Mouse (Mus musculus): ENCODE measurements at regions not wholly inside any gene's neighbourhood (a gene's known extent, or its start where the extent isn't known, plus 50 kb on each side); places are given as distances from the start of the nearest gene placed in this dataset.

DNA sequence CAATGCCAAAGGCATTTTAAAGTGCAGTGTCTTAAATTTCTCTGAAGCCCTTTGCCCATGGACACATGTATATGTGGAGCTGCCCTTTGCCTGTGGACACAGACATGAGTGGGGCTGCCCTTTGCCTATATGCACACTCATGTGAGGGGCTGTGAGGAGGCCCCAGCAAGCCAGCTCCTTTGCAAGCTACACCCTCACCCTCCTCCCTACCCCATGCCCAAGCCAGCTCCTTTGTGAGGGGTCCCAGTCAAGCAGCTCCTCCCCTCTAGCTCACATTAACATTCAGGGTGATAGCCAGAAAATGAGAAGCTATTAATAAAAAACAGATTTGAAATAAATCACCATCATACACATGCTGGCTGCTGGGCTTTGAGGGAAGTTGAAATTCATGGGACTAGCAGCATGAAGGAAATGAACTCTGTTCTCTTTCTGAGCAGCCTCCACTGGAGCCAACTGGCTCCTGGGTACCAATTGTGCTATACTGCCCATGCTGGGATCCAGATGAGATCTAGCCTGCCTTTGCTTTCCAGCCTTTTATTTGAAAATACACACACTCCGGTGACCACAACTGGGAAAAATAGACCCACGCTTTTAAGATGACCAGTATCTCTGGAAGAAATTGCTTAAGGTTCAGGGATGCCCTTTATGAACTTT is 151.4 kb downstream of the Abcc12 start:
- DNase-seq (ENCODE audit: low spot score) = no peak

DNA sequence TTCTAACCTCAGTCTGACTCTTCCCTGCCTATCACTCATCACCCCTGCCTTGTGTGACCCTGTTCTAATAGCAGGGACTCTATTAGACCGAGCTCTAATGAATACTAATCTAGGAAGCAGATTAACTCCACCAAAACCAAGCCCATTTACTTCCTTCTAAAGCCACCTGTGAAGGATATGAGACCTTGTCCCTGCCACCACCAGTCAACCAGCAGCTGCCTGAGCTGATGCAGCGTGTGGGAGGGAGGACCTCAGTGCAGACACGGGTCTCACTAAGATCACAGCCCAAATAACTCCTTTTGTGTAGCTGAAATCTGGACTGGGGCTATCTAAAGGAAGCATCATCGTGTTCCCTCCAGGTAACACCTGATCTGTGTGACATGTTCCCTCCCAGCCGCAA is 152.4 kb downstream of the Abcc12 start:
- no peak for DNase-seq (ENCODE audit: low spot score)

DNA sequence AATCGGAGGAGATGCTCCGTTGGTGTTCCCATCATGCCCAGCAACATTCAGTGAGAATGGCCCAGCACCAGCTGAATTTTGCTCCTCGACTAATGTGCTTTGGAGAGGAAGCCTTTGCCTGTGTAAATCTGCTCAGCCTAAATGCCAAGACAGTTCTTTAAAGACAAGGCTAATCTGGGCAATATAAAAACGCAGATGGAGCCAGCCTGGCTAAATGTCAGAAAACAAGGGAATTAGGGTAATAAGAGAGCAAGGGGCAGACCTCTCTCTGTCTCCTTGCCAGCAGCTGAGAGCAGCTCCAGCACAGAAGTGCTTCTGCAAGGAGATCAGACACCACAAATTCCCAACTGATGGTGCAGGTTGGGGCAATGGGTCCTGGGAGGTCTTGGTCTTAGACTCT is 154.4 kb downstream of the Abcc12 start:
- DNase-seq (ENCODE audit: low spot score) = no peak

DNA sequence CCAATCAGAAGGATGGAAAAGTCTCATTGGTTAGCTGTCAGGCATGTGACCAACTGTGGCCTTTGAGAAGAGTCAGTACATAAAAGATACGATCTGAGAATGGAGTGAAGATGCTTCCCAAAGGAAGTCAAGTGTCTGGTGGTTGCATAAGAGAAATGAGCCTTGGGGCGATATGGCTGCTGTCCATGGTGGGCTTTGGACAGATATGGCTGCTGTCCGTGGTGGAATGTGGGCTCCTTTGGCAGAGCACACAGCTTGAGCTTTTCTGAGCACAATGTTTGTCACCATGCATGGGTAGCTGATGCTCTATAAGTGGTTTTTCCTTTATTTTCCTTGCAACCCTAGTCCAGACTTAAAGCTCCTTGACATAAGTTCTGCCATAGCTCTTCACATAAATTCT is 155.1 kb downstream of the Abcc12 start:
- DNase-seq (ENCODE audit: low spot score) = no peak

DNA sequence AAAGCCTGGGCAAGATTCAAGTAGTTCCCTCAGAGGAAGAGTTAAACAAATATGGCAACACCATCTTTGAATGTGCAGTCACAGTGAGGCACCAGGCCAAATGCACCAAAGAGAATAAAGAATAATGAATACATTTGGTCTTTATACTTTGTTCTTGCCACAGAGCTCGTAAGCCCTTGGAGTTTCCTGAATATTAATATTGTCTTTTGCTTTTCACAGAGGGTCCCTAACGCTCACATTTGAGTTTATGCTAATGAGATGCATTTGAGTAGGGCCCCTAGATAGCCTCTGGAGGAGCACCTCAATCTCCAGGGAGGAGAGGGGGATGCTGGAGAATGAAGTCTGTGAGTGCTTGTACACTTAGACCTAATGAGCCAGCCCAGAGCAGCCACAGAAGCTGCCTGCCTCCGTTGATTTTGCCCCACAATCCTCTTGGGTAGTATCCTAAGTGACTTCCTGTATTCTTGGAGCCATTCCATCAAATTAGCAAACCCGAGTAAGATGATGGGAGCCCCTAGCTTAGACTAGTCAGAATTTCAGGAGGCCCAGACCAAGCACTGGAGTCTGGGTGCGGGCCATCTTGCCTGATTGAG is 161.3 kb downstream of the Abcc12 start:
- no peak for DNase-seq (ENCODE audit: low spot score)

DNA sequence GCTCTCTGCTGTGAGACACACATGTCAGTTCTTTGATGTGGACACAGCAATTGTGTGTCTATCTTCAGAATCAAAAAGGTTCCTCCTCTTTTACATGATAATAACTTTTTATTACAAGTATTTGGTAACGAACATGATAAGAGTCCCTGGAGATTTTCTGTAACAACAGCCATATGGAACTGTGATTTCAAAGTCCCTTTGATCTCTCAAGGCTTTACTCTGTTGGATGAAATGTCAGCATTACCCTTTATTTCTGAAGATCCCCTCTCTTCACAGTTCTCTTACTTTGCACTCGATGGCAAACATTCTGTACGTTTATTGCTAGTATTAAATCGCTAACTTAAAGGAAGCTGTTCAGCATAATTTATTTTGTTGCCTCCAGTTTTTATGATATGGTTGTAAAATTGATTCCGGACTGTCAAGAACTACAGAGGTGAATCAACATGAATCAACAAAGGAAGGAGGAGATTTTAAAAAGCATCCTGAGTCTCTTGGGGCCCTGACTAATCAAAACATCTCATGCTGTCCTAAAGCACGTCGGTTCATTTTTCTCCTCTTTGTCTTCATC is 162.0 kb downstream of the Abcc12 start:
- DNase-seq (ENCODE audit: low spot score) = no peak

DNA sequence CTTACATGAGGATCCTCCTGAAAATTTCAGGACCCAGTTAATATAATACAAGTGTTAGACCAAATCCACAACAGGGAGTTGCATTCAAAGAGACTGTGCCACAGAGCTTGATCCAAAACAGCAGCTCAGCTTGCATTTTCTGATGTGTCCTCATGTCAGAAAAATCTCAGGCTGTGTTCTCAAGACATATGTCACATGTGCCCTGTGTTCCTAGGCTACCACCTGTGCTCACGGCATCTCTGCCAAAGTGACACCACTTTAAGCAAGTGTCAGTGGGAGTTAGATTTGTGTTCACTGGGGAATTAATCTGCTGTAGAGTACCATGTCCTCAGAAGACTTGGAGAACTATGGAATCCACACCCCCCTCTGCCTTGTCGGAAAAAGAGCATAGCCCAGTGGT is 165.3 kb downstream of the Abcc12 start:
- no peak for DNase-seq (ENCODE audit: low spot score)

DNA sequence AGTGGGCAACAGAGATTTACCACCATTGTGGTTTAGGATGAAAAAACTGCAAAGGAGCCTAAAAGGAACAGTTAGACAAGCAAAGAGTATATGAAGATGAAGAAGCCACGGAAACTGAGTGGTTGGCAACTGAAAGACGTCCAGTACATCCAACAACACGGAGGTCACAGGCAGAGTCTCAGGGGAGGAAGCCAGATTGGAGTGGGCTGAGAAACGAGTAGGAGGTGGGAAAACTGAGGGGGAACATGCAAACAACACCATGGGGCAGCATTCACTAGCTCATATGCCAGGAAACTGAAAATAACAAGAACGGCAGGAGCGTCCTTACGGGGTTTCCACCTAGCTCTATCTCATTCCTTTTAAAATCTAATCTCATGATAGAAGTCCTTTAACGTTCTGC is 169.3 kb downstream of the Abcc12 start:
- no peak for DNase-seq (ENCODE audit: low spot score)

DNA sequence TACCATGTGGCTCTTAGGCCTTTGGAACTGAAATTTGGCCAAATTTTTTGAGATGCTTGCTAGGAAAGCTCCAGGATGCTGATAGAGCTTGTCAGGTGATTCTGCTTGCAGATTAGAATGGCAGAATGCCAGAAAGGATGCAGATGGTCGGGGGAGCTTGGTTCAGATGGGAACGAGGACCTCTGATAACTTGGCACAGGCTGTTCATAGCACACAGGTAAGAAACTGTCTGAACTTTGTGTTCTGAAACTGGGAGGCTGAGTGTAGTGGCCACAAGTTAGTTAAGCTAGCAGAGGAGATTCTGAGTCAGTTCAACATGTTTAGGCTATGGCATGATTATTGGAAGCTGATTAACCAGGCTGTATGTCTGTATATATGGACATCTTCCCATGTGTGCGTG is 174.3 kb downstream of the Abcc12 start:
- DNase-seq (ENCODE audit: low spot score) = no peak

DNA sequence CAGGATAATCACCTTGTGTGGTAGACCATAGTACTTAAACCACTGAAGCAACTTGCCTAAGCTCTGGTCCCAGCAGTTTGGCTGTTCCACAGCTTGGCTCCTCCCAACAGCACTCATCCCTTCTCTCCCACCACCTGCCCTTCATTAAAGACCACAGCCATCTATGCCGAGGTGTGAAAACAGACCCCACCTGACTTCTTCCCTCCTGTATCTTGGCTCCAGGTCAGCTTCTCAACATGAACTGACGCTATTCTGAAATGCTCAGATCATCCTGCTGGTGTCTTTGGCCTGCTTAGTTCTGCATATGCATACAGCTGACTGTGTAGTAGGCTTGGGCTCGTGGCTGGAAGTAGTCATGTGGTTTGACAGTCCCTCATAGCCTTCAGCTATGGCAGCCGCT is 177.1 kb downstream of the Abcc12 start:
- no peak for DNase-seq (ENCODE audit: low spot score)

DNA sequence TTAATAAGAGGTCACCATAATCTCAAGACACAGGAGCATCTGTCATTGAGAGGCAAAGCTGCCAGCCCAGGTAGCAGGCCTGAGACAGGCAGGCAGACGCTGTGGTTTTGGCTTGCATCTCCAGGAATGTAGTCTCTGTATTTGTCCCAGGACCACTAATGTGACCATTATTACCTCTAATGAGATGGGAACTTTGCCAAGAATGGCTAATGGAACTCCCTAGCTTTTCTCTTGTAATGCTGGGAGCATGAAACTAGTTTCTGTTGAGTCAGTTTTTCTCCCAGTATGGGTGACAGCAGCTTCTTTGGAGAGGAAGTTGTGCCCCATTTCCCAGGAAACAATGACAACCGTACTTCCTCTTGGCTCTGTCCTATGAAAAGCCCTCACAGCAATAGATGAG is 178.5 kb downstream of the Abcc12 start:
- DNase-seq (ENCODE audit: low spot score) = no peak

DNA sequence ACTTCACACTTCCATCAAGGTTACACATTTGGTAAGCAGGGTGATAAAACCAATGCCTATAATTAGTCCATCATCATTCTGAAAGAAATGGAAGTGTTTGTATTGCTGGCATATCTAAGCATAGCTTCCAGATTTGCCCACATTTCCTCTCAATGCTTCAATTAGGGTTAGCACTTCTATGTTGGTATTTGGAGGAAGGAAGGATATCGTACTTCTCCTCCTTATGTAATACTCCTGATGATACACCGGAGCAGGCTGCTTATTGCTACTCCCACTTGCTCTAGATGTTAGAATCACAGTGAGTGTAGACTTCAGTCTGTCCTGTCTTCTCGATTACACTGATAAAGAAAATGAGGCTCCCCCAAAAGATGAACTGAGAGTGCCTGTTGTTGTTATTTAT is 185.4 kb downstream of the Abcc12 start:
- no peak for DNase-seq (ENCODE audit: low spot score)

DNA sequence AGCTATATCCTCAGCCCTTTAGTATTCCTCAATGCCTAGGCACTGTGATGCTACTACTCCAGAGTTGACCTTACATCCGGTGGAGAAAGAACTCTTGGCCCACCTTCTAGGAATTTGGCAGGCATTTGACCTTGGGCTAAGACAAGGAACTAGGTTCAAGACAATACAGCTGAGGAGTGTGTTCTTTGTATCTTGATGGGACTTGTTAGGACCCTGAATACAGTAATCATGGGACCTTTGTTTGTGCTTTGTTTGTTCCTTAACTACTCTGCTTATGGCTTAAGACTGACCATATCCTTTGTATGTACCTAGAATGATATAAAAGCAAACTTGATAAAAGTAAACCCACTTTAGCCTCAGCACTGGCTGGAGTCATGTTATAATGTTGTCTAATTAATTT is 186.7 kb downstream of the Abcc12 start:
- no peak for DNase-seq (ENCODE audit: low spot score)

DNA sequence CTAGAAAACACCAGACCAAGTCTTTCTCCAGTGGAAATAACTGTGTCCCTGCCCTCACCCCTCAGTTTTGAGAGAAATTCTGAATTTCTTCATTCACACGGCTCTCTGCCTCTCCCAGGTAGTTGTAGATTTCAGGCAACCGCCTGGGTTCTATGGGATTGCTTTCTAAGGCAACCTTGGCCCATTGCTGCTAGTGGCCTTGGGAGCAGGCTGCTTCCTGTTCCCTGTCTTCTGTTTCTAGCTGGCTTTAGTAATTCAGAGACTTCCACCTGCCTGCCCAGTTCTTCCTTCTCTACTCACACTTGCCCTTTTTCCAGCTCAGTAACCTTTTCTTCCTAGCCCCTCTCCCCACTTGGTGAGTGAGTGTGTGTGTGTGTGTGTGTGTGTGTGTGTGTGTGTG is 187.1 kb downstream of the Abcc12 start:
- no peak for DNase-seq (ENCODE audit: low spot score)

DNA sequence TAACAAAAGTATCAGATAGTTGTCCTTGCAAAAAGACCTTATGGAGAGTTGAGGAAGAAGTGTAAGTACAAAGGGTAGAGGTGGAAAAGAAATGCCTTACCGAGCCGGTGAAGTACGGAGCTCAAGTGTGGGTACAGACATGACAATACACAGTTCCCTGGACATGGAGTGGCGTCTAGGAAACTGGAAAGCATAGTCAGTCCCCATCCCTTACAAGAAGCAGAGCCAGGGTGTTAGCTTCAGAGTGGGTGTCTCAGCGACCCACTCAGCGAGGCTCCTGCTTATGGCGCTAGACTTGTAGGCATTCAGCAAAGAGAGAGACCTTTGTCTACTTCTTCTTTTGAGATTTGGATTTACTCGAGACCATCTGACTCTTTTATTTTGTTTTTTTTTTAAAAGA is 189.8 kb downstream of the Abcc12 start:
- no peak for DNase-seq (ENCODE audit: low spot score)

DNA sequence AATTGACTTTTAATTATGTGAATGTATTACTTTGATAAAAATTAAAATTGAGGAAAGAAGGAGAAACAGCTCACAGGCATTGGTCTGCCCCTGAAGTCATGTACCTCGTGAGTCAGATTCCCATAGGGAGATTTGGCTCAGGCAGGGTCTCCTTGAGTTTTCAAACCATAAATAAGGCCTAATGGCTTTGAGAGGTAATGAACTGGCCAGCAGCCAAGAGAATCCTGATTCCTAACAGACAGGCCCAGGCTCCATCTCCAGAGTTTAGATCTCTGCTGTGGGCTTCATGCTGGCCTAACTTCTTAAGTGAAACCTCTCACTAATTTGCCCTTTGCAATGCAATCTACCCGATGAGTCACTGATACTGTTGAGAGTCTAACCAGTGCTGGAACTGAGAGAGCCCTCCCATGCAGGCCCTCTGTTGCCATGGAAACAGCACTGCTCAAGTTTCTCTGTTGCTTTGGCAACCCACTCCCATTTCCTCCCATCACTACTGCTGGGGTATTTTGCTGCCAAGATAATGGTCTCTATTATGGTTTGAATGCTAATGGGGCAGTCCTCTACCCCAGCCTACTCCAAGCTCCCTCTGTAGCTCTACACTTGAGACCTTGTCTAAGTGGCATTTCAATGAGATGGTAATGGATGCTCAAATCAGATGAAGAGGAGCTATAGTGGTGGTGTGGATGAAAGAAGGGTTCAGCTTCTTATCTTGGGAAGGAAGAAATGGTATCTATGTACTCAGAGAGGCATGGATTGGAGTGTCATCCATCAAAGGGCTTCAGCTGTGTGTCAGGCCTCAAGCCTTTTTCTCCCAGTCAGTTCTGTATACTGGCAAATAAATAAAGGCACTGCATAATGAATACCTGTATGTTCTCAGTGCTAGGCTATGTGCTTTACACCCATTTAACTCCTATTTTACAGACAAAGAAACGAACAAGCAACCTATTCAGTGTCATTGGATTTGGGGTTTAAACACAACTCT is 190.5 kb downstream of the Abcc12 start:
- DNase-seq (ENCODE audit: low spot score) = peak; percentile 85

DNA sequence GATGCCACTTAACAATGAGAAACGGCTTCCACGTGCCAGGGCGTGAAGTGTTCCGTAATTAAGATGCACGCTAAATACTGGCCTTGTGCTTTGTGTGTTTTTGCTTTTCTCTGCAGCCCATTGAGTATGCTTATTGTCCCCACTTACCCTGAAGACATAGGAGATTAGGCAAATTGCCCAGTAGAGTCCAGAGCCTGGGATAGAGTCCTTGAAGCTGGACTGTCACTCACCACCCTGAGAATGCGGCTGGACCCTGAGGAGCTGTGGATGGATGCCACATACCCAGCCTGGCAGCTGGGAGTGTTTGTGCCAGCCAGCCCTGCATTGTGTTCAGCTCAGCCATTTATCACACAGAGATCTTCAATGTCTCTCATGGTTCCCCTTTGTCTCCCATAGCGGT is 195.2 kb downstream of the Abcc12 start:
- no peak for DNase-seq (ENCODE audit: low spot score)

DNA sequence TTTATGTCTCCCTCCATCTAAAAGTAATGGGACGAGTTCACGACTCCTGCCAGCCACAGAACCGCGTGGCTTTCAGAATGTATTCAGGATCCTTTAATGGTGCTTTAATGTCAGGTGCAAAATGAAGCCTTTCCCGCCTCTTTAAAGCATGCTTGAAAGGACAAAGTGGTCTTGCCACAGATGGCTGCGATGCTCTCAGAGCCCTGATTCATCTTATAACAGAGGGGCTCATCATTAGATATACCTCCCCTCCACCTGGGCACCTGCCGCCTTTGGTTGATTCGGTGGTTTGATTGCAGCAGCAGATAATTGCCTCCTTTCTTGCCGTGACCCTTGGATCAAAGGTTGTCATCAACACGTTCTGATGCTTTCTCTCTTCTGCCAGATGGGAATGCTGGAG is 198.5 kb downstream of the Abcc12 start:
- DNase-seq (ENCODE audit: low spot score) = no peak

DNA sequence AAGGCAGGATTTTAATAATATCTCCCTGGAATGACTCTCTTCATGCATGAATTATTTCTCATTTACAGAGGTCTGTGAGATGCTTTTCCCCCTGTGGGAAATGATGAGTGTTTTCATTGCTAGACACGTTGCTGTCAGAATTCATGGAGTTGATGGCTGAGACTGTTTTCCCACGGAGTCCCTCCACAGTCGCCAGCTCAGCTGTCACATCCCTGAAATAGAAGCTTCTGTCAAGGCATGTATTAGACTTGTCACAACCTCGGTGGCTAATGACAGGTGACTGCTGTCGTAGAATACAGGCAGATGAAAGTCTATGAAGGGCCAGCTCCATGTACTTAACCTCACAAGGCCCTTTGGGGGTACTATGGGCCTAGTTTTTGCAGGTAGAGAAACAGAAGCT is 212.4 kb downstream of the Abcc12 start:
- no peak for DNase-seq (ENCODE audit: low spot score)

DNA sequence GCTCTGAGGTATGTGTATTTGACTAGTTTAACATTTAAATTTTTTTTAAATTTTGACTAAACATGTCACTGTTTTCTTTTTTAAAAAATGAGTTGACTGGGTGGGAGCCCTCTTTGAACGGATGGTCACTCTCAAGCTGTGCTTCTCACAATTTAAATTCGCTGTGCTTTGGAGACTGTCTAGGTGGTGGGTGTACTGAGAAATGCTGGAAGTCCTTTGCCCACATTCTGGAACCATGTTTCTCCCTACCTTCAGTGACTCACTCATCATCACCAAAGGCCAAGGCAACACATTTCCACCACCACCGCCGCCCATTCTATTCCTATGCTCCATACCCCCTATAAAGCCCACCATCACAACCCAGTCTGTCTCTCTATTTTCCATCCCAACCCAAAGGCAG is 213.8 kb downstream of the Abcc12 start:
- no peak for DNase-seq (ENCODE audit: low spot score)

DNA sequence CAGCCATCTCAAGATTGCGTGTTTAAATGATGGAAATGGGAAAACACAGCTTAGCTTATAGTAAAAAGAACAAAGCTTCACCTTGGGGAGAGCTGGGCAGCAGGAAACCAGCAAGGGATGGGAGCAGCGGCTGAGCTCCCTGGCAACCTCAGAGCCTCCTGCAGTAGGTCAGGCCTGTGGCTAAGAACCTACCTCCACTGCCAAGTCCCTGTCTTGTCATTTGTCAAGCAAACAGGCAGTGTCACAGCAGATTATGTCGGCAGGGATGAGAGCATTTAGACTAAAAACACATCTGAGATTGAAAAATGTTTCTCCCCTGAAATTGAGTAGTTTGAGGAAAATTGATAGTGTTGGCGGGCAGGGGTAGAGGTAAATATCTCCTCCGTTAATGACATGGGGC is 214.8 kb downstream of the Abcc12 start:
- DNase-seq (ENCODE audit: low spot score) = no peak

DNA sequence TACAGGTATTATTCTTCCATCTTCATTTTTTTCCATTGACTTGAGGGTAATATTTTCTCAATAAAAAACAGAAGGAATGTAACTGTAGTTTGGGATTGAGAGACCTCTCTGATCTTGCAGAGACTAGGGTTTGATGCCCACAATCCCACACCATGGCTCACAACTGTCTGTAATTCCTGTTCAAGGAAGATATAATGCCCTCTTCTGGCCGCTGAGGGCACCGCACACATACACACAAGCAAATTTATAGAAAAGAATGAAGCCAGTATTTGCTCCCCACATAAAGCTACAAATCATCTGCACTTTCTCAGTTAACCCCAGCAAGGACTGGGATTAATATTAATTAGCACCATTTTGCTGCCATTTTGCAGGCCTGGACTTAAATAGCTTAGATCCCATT is 215.6 kb downstream of the Abcc12 start:
- no peak for DNase-seq (ENCODE audit: low spot score)

DNA sequence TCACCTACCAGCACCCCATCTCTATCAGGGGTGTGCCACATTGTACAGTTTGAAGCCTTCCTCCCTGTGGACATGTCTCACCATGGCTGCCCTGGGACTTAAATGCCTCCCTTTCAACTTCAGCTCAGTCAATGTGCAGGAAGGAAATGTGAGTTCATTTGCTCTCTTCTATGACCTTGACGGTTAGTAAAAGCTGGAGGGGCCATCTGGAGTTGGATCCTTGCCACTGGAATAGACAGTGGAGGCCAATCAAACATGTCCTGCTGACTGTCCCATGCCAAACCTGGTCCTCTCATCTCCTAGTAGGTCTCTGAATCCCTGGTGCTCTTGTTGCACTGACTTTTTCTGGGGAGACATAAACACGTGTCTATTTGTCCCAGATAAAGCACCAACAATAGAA is 220.2 kb downstream of the Abcc12 start:
- no peak for DNase-seq (ENCODE audit: low spot score)
